Mouse (Mus musculus): Measurements from ENCODE around the gene Cercam.

Gene Cercam

DNA sequence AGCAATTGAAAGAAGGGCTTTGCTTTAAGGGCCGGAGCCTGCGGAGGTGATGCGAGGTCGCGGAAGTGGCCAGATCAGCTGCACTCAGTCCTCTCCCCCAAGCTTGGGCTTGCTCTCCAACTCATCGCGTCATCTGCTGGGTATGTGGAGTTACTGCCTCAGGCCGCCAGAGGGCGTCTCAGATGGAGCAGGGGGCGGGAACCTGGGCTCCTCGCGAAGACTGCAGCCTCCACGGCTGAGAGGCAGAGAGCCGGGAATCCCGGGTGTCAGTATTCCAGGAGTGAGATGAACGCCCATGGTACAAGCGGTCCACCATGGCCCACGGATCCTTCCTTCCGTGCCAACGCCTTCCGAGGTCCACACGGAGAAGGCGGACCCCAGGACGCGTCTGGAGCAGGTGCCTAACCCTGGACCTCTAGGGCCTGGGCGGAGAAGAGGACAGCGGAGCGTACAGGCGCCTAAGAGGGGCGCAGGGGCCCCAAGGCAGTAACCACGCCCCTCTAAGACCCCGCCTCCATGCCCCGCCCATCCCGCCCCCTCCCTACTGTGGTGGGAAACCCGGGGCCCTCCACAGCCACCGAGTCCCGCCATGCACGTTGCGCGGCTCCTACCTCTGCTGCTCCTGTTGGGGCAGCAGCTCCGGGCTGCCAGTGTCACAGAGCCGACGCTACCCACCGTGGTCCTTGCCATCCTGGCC, at the start of gene Cercam:
Cercam (plus strand) TSS at position 216 of the 697 bp plus-strand sequence.
- DNase-seq (ENCODE audit: low read depth, low spot score): peak; percentile 84

DNA sequence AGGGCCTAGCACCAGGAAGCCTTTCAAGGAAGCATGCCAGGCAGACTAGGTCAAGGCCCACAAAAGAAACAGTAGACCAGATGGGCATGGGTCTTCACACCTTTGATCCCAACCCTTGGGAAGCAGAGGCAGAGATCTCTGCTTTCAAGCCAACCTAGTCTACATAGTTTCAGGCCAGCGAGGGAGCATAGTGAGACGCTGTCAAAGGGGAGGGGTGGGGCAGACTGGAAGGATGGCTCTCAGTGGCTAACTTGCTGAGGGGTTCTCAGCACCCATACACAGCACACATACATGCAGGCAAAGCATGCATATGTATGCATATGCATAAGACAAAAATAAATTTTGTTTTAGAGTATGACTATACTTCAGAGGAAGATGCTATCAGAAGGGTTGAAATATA, 49.6 kb upstream of the Cercam start:
- DNase-seq (ENCODE audit: low read depth, low spot score): no peak

- peak; percentile 76 for DNase-seq (ENCODE audit: low read depth, low spot score)
Observed at GRCm38 (mm10) chr2:29820025-29820817, 48.7 kb upstream of the Cercam start, which contains the start of gene Urm1. TSS of gene Urm1 (plus strand) at chr2:29820075.

DNA sequence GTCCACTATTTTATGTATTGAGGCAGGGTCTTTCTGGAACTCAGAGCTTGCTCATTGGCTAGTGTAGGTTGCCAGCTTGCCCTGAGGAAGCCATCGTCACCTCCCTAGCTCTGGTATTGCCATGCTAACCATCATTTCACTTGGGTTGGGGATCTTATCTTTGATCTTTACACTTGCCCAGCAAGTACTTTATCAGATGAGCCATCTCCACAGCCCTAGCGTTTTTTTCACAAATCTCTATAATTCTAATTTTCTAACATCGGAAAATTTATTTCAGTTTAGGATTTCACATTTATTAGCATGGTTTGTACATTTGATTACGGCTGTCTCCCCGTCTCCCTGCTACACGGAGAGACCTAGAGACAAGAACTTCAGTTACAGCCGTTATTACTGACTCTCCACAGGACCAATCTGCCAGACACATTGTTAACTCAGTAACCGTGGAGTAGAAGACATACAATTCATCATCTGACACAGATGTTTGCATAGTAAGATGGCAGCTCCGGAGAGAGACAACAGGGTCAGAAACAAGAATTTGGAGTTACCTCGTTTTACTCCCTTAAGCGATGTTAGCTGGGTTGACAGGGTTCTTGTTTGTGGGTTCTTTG, 42.5 kb upstream of the Cercam start:
- DNase-seq (ENCODE audit: low read depth, low spot score): no peak

DNA sequence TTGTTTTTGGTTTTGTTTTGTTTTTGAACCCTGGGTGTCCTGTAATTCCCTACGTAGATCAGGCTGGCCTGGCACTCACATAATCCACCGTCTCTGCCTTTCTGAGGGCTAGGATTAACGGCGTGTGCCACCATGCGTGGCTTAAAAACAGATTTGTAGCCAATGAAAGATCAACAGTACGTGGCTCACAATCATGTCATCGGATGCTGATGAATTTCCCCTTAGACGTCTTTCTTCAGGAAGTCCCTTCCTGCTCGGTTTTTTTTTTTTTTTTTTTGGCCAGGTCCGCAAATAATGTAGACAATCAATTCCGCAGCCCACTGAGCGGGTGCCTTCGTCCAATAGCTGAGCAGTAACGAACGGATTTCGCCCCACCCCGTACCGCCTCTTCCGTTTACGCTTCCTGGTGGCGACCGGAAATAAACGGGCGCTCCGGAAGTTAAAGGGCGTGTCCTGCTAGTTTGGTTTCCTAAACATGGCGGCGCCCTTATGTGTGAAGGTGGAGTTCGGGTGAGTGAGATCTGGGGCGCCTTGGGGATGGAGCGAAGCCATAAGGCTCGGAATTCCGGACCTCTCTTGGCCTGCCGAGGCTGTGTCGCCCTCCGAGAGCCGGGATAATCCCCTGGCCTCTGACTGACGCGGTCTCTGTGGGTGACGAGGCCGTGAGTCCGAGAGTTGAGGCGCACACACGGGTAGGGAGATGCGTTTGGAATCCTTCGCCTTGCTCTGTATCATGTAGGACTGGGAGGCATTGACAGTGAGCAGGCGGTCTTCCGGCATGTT, 41.8 kb upstream of the Cercam start:
- peak; percentile 93 for DNase-seq (ENCODE audit: low read depth, low spot score)

- DNase-seq (ENCODE audit: low read depth, low spot score): no peak
Observed at GRCm38 (mm10) chr2:29827709-29828024, 41.3 kb upstream of the Cercam start.

GRCm38 (mm10) chr2:29831106-29831505, 37.9 kb upstream of the Cercam start:
- no peak for DNase-seq (ENCODE audit: low read depth, low spot score)

DNA sequence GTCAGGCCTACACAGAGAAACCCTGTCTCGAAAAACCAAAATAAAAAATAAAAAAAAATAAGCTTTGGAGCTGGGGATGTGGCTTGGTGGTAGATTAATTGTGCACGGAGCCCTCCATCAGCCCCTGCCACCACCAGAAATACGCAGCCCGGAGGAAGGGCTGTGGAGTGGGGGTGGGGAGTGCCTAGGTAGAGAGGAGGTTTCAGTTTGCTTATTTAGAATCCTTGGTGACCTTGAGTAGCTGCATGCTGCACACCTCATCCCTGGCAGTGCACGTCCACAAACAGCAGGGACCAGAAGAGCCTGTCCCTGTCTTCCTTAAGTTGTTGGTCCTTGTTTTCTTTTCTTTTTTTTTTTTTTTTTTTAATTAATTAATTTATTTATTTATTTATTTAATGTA, 35.2 kb upstream of the Cercam start:
- no peak for DNase-seq (ENCODE audit: low read depth, low spot score)

- DNase-seq (ENCODE audit: low read depth, low spot score): no peak
Observed at GRCm38 (mm10) chr2:29835391-29835899, 33.5 kb upstream of the Cercam start.

DNA sequence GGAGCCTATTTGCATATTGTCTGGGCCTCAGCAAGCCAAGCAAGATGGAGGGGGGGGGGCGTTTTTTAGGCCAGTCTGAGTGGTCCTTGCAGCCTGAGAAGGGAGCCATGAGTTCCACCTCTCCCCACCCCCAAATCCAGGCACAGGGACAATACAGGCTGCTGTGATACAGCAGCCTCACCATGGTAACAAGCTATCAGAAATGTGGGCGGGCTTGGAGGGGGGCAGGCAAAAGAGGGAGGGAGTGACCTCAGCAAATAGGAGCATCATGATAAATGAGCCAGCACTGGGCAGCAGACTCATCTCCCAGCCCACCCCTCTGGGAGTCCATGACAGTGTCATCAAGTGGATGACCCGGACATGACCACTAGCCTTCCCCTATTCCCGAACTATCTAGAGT, 29.5 kb upstream of the Cercam start:
- DNase-seq (ENCODE audit: low read depth, low spot score): no peak

DNA sequence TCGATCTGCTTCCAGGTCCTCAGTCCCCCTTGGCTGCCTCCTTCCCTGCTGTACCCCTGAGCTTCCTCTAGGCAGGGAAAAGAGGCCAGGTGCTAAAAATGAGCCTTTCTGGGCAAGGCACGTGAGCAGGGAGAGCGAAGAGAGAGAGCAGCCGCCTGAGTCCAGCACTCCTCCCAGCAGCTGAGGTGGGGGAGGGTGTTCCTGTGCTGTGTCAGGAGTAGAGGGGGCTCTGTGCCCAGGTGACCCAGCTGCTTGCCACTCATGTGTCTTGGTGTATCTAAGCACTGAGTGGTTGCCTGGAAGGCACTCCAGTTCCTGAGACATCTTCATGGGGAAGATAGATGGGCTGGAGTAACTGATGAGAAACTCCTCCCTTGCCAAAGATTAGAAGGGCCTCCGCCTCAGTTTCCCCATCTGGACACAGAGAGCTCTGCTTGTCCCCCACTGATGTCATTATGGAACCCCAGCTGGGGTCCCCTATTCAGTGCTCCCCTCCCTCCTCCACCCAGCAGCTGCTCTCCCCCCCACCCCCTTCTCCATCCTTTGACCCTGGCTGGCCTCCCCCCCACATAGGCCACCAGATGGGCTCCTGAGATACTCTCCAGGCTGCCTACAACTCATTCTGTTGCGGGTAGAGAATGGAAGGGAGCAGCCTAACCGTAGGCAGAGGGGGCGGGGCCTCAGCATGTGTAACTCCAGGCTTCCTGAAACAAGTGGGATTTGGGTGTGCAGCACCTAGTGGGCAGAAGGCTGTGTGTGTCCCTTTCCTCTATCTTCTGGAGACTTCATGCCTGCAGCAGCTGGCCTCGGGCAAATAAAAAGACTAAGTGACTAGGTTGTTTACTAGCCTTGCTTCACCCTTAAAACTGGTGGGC, 25.5 kb upstream of the Cercam start:
- DNase-seq (ENCODE audit: low read depth, low spot score): no peak

DNA sequence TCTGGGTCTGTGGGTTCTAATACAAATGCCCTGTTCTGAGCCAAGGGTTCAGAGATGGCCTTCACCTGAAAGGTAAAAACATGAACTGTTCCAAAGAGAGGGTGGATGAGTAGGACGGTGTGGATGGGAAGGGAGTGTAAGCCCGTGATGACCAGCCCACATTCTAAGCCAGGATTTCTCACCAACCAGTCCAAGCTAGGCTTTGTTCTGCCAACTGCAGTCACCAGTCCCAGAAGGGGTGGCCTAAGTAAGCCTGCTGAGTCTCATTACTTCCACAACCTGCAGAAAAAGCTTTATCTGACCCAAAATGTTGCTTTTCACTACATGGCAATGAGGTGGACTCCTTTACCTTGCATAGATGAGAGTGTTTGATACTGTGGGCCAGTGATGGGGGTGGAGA, 24.8 kb upstream of the Cercam start:
- DNase-seq (ENCODE audit: low read depth, low spot score): no peak

DNA sequence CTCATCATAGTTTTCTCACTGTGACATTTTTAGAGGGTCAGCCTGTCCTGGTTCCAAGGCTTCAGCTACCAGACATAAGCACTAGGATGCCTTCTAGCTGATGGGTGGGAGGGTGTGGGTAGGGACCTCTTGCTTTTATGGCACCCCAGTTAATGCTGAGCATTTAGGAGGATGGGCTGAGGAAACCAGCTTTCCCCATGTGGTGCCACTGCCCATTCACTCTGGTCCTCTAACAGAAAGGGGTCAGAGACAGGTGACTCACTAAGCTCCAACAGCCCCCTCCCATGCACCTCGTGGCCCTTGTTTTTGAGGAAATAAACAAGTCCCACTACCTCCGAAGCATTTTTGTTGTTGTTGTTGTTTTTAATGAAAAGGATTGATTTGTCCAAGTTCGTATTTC, 24.3 kb upstream of the Cercam start:
- no peak for DNase-seq (ENCODE audit: low read depth, low spot score)

DNA sequence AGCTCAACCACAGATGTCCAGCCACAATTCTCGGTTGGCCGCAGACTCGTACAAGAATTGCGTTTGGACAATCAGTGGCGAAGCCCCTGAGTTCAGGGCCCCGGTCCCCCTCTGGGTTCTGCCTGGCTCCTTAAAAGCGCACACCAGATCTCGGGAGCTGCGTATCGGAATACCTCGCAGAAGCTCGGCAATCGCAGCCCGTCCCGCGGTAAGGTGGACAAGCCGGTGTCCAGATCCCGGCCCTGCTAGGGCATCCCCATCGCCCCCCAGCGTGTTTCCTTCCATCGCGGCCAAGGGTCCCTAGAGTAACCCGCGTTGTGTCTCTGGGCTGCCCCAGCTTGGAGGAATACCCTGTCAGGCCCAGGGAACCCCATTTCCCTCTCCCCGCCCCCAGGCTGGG, 23.3 kb upstream of the Cercam start:
- no peak for DNase-seq (ENCODE audit: low read depth, low spot score)

DNA sequence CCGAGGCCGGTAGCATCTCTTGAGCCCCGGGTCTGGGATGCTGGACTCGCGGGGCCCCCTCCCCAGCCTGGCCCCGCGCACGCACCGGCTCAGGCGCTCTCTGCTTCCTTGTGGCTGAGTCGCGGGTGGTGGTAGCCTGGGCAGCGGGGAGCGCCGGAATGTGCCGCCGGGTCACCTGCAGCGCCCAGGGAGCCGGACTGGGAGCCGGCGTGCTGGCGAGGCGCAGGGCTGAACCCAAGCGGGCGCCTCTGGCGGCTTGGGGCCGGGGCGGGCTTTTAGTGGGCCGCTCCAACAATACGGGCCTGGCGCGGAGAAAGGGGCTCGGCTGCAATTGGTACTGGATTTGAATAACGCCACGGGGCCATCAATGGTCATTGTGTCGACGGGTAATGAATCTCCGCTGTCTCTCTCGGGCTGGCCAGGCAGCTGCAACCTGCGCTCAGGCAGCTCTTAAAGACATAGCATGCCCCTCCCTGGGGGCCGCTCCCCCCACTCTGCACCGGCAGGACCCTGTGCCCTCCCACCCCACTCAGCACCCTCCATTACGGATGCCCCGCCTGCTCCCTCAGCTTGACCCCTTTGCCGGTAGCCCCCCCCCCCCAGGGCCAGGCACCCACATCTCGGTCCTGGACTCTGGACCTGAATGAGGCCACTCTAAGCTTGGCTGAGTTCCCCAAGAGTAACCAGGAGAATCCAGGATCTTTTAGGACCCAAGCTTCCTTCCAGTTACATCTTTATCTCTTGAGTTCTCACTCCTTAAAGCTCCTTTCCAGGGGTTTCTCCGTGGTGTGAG, 22.7 kb upstream of the Cercam start:
- DNase-seq (ENCODE audit: low read depth, low spot score): peak; percentile 46

- no peak for DNase-seq (ENCODE audit: low read depth, low spot score)
Observed at GRCm38 (mm10) chr2:29846911-29847310, 22.1 kb upstream of the Cercam start.

- no peak for DNase-seq (ENCODE audit: low read depth, low spot score)
Observed at GRCm38 (mm10) chr2:29849041-29849440, 19.9 kb upstream of the Cercam start.

DNA sequence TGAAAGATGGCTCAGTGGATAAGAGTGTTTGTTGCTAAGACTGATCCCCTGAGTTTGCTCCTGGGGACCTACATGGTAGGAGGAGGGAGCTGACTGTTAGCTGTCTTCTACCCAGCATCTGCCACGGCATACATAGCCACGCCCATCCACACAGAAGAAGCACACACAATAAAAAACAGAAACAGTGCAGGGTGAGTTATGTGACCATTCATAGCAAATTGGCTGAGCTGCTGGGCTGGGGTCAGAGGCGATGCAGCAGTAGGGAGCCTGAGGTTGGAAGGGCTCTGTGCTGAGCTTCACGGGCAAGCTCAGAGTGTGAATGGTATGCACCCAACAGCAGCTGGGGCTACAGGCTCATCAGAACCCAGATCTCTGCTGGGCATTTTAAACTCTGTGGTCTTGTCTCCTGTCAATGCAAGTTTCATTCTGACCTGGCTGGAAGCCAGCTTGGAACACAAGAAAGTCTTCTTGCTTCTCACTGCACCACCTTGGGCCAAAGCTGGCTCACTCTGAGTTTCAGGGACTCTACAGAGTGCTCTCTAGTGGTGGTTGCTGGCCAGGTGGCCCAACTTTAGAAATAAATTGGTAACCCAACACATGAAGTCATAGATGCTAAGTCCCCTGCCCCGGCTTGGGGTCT, 19.0 kb upstream of the Cercam start:
- no peak for DNase-seq (ENCODE audit: low read depth, low spot score)

DNA sequence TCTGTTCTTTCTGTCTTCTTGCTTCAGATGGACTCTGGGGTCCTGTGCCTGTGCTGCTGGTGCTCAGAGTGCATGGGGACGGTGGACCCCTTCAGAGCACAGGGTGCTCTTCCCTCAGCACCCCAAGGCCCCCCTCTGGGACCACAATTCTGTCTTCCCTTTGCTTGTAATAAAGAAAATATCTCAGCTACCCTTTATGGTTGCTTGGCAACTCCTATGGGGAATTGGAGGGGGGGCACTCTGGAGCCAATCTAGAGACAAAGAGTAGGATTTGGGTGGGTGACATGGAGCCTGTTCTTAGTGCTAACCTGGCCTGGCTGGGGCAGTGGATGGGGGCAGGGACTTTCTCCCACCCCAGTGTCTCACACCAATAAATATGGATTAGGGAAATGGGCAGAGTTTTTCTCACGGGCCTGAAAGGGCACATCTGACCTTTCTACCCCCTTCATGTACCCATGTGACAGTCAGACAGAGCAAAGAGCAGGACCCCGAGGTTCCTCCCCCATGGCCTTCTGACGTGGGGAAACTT, 15.9 kb upstream of the Cercam start:
- no peak for DNase-seq (ENCODE audit: low read depth, low spot score)
